Mouse (Mus musculus): Measurements from ENCODE around the gene Lin7a.

The Lin7a gene

GRCm38 (mm10) chr10:107341151-107341550, 69.7 kb downstream of the Lin7a start:
- DNase-seq = no peak

DNA sequence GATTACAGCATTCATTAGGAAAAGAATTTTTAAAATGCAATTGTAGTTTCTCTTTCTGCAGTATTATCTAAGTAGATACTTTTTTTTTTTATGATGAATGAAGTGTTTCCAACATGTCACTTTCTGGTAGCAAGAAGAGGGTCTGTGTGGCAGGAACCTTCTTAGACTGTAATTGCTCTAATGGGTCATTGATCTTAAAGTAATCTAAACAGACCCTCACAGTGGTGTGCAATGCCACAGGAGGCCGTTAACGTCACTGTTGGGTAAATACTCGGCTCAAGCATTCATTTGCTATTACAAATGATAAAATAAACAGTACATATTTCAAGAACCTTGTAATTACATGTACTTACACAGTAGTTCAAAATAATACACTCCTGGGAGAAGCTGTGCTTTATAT, 72.7 kb downstream of the Lin7a start:
- no peak for DNase-seq

- DNase-seq = no peak
These were observed 76.4 kb downstream of the Lin7a start for GRCm38 (mm10) chr10:107347842-107348241.

GRCm38 (mm10) chr10:107351696-107352485, 80.4 kb downstream of the Lin7a start:
- DNase-seq = no peak

- no peak for DNase-seq
These were observed 82.0 kb downstream of the Lin7a start for GRCm38 (mm10) chr10:107353483-107353882.

GRCm38 (mm10) chr10:107358443-107359040, 87.1 kb downstream of the Lin7a start:
- no peak for DNase-seq

DNA sequence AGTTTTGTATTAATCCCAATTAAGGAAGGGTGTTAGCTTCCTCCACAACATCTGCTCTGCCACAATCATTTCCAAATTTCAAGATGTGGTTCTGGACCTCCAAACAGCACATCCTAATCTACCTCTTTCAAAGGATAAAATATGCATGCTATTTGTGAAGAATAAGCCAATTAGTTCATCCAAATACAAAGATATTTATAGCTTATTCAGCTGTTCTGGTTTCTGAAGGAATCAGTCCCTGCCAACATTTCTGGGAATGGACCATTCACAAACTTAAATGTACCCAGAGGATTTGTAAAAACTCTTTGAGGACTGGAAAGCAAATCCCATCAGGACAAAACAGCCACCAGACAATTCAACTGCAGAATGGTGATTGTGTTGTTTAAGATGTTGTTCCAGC, 87.8 kb downstream of the Lin7a start:
- no peak for DNase-seq

- no peak for DNase-seq
These were observed 90.1 kb downstream of the Lin7a start for GRCm38 (mm10) chr10:107361546-107361945.

DNA sequence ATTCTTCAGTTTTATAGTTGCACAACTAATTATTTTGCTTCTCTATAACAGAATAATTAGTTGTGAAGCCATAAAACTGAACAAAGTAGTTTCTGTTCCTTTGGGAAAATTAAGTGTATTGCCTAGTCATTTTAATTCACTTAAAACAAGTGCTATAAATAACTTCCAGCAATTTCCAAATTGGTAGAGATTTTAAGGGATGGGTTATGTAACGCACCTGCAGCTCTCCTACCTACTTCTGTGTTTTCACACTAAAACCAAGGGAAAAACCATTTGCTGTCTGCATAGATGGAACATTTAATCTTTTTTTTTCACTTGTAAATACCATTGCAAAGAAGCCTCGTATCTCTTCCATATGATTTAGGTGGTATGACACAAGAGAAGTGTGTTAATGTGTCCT, 90.5 kb downstream of the Lin7a start:
- no peak for DNase-seq

DNA sequence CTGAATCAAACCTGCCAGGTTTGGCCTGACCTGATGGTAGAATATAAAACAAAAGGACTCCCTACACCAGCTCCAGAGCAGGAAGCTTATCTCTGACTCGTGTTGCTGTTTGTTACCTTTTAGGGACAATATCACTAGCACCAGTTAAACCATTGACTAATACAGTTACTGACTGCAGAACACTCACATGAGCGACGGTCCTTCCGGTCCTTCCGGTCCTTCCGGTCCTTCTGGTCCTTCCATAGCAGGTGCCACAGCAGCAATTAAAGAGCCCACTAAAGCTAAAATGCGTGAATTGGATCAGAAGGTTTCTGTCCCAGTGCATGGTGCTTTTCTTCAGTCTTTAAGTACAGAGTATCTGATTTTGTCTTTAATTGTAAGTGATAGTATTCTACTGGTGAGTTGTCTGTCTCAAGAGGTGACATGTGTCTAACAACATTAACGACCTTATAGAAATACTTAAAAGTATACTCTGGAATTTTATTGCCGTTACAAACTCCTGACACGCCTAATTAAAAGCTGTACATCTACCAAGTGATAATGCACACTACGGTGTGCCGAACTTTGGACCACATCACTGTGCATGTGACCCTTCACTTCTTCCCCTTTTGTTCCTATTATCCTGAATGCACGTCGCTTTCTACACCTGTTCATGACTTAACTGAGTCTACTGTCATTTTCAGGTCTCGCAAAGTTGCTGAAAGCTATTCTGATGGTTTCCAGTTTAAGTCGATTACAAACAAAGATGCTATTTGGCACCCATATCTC, 91.7 kb downstream of the Lin7a start:
- DNase-seq = no peak

GRCm38 (mm10) chr10:107377218-107377617, 105.7 kb downstream of the Lin7a start:
- DNase-seq = no peak

DNA sequence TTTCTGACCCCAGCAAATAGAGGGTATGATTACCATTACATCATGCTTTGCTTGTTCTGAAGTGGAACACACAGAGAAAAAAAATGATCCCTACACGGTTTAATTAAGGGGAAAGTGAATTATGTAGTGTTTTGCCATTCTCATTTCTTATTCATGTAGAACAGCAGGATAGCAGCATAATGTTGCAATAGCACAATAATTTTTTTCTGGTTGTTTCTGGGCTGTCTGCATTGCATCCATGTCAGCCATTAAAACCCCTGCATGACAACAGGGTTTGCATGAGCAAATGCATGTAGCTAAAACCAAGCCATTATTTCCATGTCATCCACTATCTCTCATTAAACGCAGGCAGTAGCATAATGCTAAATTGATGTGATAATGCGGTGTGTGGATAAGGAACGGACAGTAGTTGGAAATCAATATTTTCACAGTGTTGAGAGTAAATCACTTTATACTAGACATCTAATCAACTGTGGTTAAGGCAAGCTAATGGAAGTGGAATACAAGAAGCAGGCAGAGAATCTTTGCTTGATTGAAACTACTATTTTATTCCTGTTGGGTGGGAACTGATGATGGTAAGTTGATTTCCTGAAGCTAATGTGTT, 109.8 kb downstream of the Lin7a start:
- no peak for DNase-seq

DNA sequence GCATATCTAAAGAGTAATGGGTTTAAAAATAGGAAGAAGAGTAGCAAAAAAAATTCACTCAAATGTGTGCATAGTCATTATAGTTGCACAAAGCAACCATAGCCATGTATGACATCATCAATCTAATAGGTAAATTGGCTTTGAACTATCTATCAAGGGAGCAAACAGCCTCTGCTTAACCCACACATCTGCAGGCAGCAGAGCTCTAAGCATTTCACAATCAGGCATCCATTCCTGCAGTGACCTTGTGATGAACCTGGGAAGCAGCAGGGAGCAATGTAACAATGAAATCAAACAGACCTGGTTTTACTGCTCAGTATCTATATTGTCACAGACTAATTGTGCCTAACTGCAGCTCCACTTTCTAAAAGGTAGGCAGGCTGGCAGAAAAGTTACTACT, 112.3 kb downstream of the Lin7a start:
- DNase-seq = no peak

GRCm38 (mm10) chr10:107389505-107389904, 118.0 kb downstream of the Lin7a start:
- no peak for DNase-seq

DNA sequence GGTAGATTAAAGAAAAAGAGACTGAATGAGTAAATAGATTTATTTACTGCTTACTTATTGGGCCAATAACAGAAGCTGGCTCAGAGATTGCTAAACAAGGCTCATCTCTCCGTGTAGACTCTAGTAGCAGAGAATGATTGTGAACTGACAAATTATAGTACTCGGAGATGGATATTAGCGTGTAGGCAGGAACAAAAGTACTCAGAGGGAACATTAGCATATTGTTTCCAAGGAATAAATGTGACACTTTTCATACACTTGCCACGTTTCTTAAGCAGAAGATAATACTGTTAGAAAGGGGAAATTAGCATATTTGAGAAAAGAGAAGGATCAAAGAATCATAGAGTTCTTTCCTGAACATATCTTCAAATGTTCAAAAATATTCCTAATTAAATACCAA, 133.9 kb downstream of the Lin7a start:
- no peak for DNase-seq

GRCm38 (mm10) chr10:107418306-107418705, 146.8 kb downstream of the Lin7a start:
- no peak for DNase-seq

- no peak for DNase-seq
These were observed 165.5 kb downstream of the Lin7a start for GRCm38 (mm10) chr10:107436967-107437366.

GRCm38 (mm10) chr10:107442781-107443180, 171.3 kb downstream of the Lin7a start:
- no peak for DNase-seq

- no peak for DNase-seq
These were observed 178.2 kb downstream of the Lin7a start for GRCm38 (mm10) chr10:107449496-107450330.

DNA sequence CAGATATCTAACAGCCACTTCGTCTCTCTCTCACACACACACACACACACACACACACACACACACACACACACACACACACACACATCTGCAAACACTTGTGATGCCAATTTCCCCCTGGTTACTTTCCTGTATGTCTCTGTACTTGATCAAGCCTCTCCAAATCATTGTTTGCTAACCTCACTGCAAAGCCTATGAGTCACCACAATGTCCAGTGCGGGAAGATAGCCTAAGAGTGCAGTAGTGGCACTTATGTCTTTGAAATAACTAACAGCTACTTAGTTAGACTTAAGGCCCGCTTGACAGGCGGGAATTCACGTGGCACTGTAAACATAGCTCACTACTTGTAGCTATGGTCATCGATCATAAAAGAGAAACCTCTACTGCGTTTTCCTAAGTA, 196.3 kb downstream of the Lin7a start:
- no peak for DNase-seq
